ENCODE assay signal across 8 mouse cellular contexts in the genomic region with DNA sequence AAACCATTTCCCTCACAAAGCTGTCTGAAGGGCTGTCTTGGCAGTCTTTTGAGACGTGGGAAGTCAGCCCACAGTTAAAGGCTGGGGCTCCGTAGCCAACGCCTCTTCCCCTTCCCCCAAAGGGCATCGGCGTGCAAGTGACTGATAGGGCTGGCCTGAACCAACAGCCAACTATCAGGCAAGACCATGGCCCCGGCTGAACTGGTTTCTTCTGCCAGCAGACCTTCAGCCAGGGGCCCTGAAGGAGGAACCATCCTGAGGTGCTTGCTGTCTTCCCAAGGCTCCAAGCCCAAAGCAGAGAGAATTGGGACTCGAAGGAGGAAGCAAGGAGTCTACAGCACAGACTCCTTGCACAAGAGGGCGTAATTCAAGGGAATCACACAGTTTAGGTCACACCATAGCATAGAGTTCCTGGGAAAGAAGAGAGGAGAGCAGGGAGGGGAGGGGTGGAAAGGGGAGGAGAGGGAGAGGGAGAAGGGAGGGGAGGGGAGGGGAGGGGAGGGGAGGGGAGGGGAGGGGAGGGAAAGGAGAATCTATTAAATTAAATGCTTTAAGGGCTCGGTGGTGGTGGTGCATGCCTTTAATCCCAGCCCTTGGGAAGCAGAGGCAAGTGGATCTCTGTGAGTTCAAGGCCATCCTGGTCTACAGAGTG. TPM values are rescaled to one million over a fixed set of nuclear protein-coding genes. Genes with fewer than 3 reads are reported as not detected.
DNase-seq lines count a peak whose midpoint lies in the region; ATAC-seq and TF ChIP-seq lines count a peak whose summit lies in the region.

No protein-coding gene starts in this region.

- H3K27ac ChIP-seq in embryonic facial prominence, embryonic 11.5 days (replicated peaks; ENCODE audit: low read depth, low read length), result 0 out of 2 replicates have a peak overlapping the region, but pooled peaks have one; percentile 20
- H3K27ac ChIP-seq in heart, embryonic 12.5 days (ENCODE audit: poor library complexity, severe bottlenecking), result peak overlapping the region; percentile 68
- 0 out of 2 replicates have a peak overlapping the region, but pooled peaks have one; percentile 12 for H3K27ac ChIP-seq in limb, embryonic 12.5 days
- no peak overlapping the region for H3K27ac ChIP-seq in midbrain, postnatal 0 days (ENCODE audit: low read depth, low read length)

- no peak overlapping the region for H3K4me2 ChIP-seq in embryonic facial prominence, embryonic 11.5 days (ENCODE audit: low read depth, low read length)
- peak overlapping the region; percentile 59 for H3K4me2 ChIP-seq in heart, embryonic 12.5 days
- peak overlapping the region; percentile 36; the same call in 1 of the 2 replicates for H3K4me2 ChIP-seq in limb, embryonic 12.5 days
- no peak overlapping the region for H3K4me2 ChIP-seq in midbrain, postnatal 0 days (ENCODE audit: low read depth, low read length, poor library complexity, severe bottlenecking)

- TF ChIP-seq CTCF in midbrain, postnatal 0 days (IDR thresholded peaks at IDR 0.05), result peak; percentile 32

- no peaks in the 10 kb centered on the region for H3K36me3 ChIP-seq in embryonic facial prominence, embryonic 11.5 days (replicated peaks; ENCODE audit: control insufficient read depth, insufficient read depth, low read depth, low read length)
- no peaks in the 10 kb centered on the region for H3K36me3 ChIP-seq in heart, embryonic 12.5 days
- no peaks in the 10 kb centered on the region for H3K36me3 ChIP-seq in limb, embryonic 12.5 days
- no peaks in the 10 kb centered on the region for H3K36me3 ChIP-seq in midbrain, postnatal 0 days (ENCODE audit: insufficient read depth, low read length)

- no peaks in the 10 kb centered on the region for H3K9me3 ChIP-seq in embryonic facial prominence, embryonic 11.5 days (replicated peaks; ENCODE audit: control insufficient read depth, low read length)
- no peaks in the 10 kb centered on the region for H3K9me3 ChIP-seq in heart, embryonic 12.5 days (replicated peaks)
- no peaks in the 10 kb centered on the region for H3K9me3 ChIP-seq in limb, embryonic 12.5 days
- no peaks in the 10 kb centered on the region for H3K9me3 ChIP-seq in midbrain, postnatal 0 days (ENCODE audit: low read length)

- H3K9ac ChIP-seq in embryonic facial prominence, embryonic 11.5 days (replicated peaks; ENCODE audit: low read length), result no peak overlapping the region
- H3K9ac ChIP-seq in heart, embryonic 12.5 days, result no peak overlapping the region
- H3K9ac ChIP-seq in limb, embryonic 12.5 days (replicated peaks), result no peak overlapping the region
- H3K9ac ChIP-seq in midbrain, postnatal 0 days (replicated peaks; ENCODE audit: low read length, poor library complexity, severe bottlenecking), result no peak overlapping the region

- ATAC-seq in embryonic facial prominence, embryonic 11.5 days (replicated peaks; ENCODE audit: insufficient number of reproducible peaks, low FRiP score, low TSS enrichment, low read depth), result no peak
- peak; percentile 84 for ATAC-seq in heart, embryonic 12.5 days (ENCODE audit: insufficient number of reproducible peaks, low FRiP score)
- ATAC-seq in limb, embryonic 12.5 days (ENCODE audit: insufficient number of reproducible peaks, insufficient read depth, low FRiP score, low TSS enrichment, low read depth), result no peak
- no peak for ATAC-seq in midbrain, postnatal 0 days (ENCODE audit: low FRiP score)

- WGBS in embryonic facial prominence, embryonic 11.5 days, result 60% methylated on average over 9 of the region's 9 CpGs
- 40% methylated on average over 9 of the region's 9 CpGs for WGBS in heart, embryonic 12.5 days
- WGBS in limb, embryonic 12.5 days, result 59% methylated on average over 9 of the region's 9 CpGs
- WGBS in midbrain, postnatal 0 days, result 58% methylated on average over 9 of the region's 9 CpGs

- no peaks in the 10 kb centered on the region for H3K27me3 ChIP-seq in embryonic facial prominence, embryonic 11.5 days (ENCODE audit: control insufficient read depth, insufficient read depth, low read length)
- no peaks in the 10 kb centered on the region for H3K27me3 ChIP-seq in heart, embryonic 12.5 days (replicated peaks)
- H3K27me3 ChIP-seq in limb, embryonic 12.5 days, result no peaks in the 10 kb centered on the region
- H3K27me3 ChIP-seq in midbrain, postnatal 0 days (ENCODE audit: insufficient read depth, low read length), result no peaks in the 10 kb centered on the region

- H3K4me1 ChIP-seq in embryonic facial prominence, embryonic 11.5 days (ENCODE audit: control insufficient read depth, insufficient read depth, low read length), result peaks cover 2% of the 10 kb centered on the region; the same call in 1 of the 2 replicates
- peaks cover 17% of the 10 kb centered on the region for H3K4me1 ChIP-seq in heart, embryonic 12.5 days (replicated peaks)
- H3K4me1 ChIP-seq in limb, embryonic 12.5 days (replicated peaks), result peaks cover 26% of the 10 kb centered on the region
- H3K4me1 ChIP-seq in midbrain, postnatal 0 days (ENCODE audit: insufficient read depth, low read length), result no peaks in the 10 kb centered on the region

- H3K4me3 ChIP-seq in embryonic facial prominence, embryonic 11.5 days (ENCODE audit: low read depth, low read length), result no peak overlapping the region
- no peak overlapping the region for H3K4me3 ChIP-seq in heart, embryonic 12.5 days
- H3K4me3 ChIP-seq in limb, embryonic 12.5 days (replicated peaks), result no peak overlapping the region
- no peak overlapping the region for H3K4me3 ChIP-seq in midbrain, postnatal 0 days (ENCODE audit: low read depth, low read length)

- DNase-seq in thymus, adult 18-20 months, result peak; percentile 18 to 21
- DNase-seq in thymus, postnatal 0 days (ENCODE audit: low spot score), result no peak
- no peak for DNase-seq in embryonic facial prominence, embryonic 11.5 days (ENCODE audit: low spot score)
- no peak for DNase-seq in midbrain, postnatal 0 days (ENCODE audit: low spot score)
- DNase-seq in yolk sac, embryonic 10.5 days (ENCODE audit: low spot score), result peak; percentile 58
- DNase-seq in cerebellum, adult 11-12 months, result no peak

RNA-seq across cellular contexts. Expression of a gene that starts 16.8 kb away (rescaled TPM):
- polyA plus RNA-seq in thymus, postnatal 0 days (2015; fragmentation: Nextera tagmentation; extraction: Ambion mirVana), result 56.1 and 59.4 TPM in 2 replicates
- polyA plus RNA-seq in embryonic facial prominence, embryonic 11.5 days (2014; fragmentation: Nextera tagmentation; extraction: Ambion mirVana), result 89.7 and 94.5 TPM in 2 replicates
- polyA plus RNA-seq in heart, embryonic 12.5 days (2016; fragmentation: Nextera tagmentation; extraction: Ambion mirVana), result 79.7 and 80.8 TPM in 2 replicates
- polyA plus RNA-seq in limb, embryonic 12.5 days (2016; fragmentation: Nextera tagmentation; extraction: Ambion mirVana), result 71.8 and 73.2 TPM in 2 replicates
- total RNA-seq in midbrain, postnatal 0 days (2014; rRNA removed), result 75.4 and 99.4 TPM in 2 replicates
- 69.0 and 74.6 TPM in 2 replicates for polyA plus RNA-seq in midbrain, postnatal 0 days (2015; fragmentation: Nextera tagmentation; extraction: Ambion mirVana)

RNA-seq across cellular contexts. Expression of a gene that starts 36.6 kb away (rescaled TPM):
- 49.5 and 52.2 TPM in 2 replicates for polyA plus RNA-seq in thymus, postnatal 0 days (2015; fragmentation: Nextera tagmentation; extraction: Ambion mirVana)
- polyA plus RNA-seq in embryonic facial prominence, embryonic 11.5 days (2014; fragmentation: Nextera tagmentation; extraction: Ambion mirVana), result 71.5 and 73.3 TPM in 2 replicates
- 21.7 and 22.6 TPM in 2 replicates for polyA plus RNA-seq in heart, embryonic 12.5 days (2016; fragmentation: Nextera tagmentation; extraction: Ambion mirVana)
- polyA plus RNA-seq in limb, embryonic 12.5 days (2016; fragmentation: Nextera tagmentation; extraction: Ambion mirVana), result 59.3 and 61.5 TPM in 2 replicates
- 23.6 and 26.1 TPM in 2 replicates for total RNA-seq in midbrain, postnatal 0 days (2014; rRNA removed)
- polyA plus RNA-seq in midbrain, postnatal 0 days (2015; fragmentation: Nextera tagmentation; extraction: Ambion mirVana), result 34.6 and 37.8 TPM in 2 replicates

Comparison
In these comparisons a context has a peak if more than half of its experiments do, and no peak if none do; other contexts are left out.
1. DNase-seq: peak in thymus, adult 18-20 months (2 of 2) and yolk sac, embryonic 10.5 days (single experiment); none in thymus, postnatal 0 days (single experiment), embryonic facial prominence, embryonic 11.5 days (single experiment), midbrain, postnatal 0 days (single experiment) and cerebellum, adult 11-12 months (single experiment).
2. H3K4me2 ChIP-seq: peak in heart, embryonic 12.5 days (single experiment) and limb, embryonic 12.5 days (single experiment); none in embryonic facial prominence, embryonic 11.5 days (single experiment) and midbrain, postnatal 0 days (single experiment).